Mouse (Mus musculus) neural tube, embryonic 13.5 days (tissue): ENCODE results near the gene Gnat2. TPM values are rescaled to one million over a fixed set of nuclear protein-coding genes. Genes with fewer than 3 reads are reported as not detected.

Experiments
- ATAC-seq: fragments of 200-750 bp; cut with Nextera tagmentation; 2 replicates; pipeline ENCODE4 v1.8.0; 2017; ENCODE audit warnings: low read depth, mild to moderate bottlenecking, moderate TSS enrichment, moderate library complexity
- H3K27ac ChIP-seq: fragments of 300-500 bp; sonication (generic); replicated peaks from 2 replicates; pipeline ENCODE4 v1.5.1; 2015; ENCODE audit warnings: moderate library complexity, mild to moderate bottlenecking, inconsistent platforms
- H3K27me3 ChIP-seq: fragments of 300-500 bp; sonication (generic); 2 replicates; pipeline ENCODE4 v1.6.1; 2015; ENCODE audit warnings: mild to moderate bottlenecking, inconsistent platforms
- H3K36me3 ChIP-seq: fragments of 300-500 bp; sonication (generic); 2 replicates; pipeline ENCODE4 v1.6.1; 2015; ENCODE audit warnings: mild to moderate bottlenecking, inconsistent platforms
- H3K4me1 ChIP-seq: fragments of 300-500 bp; sonication (generic); replicated peaks from 2 replicates; pipeline ENCODE4 v1.6.1; 2015; ENCODE audit warnings: inconsistent platforms
- H3K4me2 ChIP-seq: fragments of 300-500 bp; sonication (generic); 2 replicates; pipeline ENCODE4 v1.6.1; 2015; ENCODE audit warnings: inconsistent platforms, mild to moderate bottlenecking, moderate library complexity
- H3K4me3 ChIP-seq: fragments of 300-500 bp; sonication (generic); 2 replicates; pipeline ENCODE4 v1.5.1; 2015; ENCODE audit warnings: mild to moderate bottlenecking, inconsistent platforms
- H3K9ac ChIP-seq: fragments of 300-500 bp; sonication (generic); 2 replicates; pipeline ENCODE4 v1.6.1; 2015; ENCODE audit warnings: moderate library complexity, mild to moderate bottlenecking, inconsistent platforms
- H3K9me3 ChIP-seq: fragments of 300-500 bp; sonication (generic); 2 replicates; pipeline ENCODE4 v1.6.1; 2016; ENCODE audit warnings: inconsistent platforms
- WGBS: fragments of 180-500 bp; shearing (Covaris S2); methylation state at CpG from one replicate; pipeline ENCODE4 v1.1.7; 2015; 5-methylcytosine and 5-hydroxymethylcytosine counted together
- polyA plus RNA-seq: library from polyadenylated mRNA; unstranded; fragments of >200 nt; fragmentation: Nextera tagmentation; extraction: Ambion mirVana; gene quantifications from 2 replicates; pipeline ENCODE4 v1.2.1, GENCODE M21; 2015

Gene Gnat2
- polyA plus RNA-seq, 1 experiment from 2014 or later = 0.08 TPM

DNA sequence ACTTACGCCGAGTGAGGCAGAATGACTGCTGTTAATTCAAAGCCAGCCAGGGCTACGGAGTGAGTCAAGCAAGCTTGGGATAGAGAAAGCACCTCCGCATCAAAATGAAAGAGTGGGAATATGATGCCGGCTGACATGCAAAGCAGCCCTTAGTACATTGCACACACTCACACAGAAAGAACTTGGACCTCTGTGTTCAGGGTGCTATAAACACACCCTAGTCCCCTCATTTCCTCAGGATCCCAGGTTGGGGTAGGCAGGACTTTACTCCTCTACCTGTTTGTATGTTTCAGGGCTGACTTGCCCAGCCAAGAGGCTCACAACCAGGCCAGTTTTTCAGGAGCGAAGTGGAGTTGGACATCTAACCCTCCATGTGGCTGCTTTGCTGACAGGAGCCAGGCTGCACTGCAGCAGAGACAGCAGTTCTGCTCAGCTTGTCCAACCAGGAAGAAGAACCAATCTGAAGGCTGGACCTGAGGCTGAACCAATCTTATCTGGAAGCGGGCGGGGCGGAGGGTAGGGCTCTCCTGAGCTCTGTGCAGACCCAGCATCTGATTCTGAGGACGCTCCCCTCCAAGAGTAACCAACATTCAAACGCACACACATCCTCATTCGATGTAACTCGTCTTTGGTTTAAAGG, 23.2 kb upstream of the Gnat2 start:
- no peak overlapping the region for H3K4me2 ChIP-seq
- ATAC-seq = no peak
- peaks cover 15% of the 10 kb centered on the region for H3K4me1 ChIP-seq
- H3K36me3 ChIP-seq = peaks cover 8% of the 10 kb centered on the region
- H3K27ac ChIP-seq = no peak overlapping the region
- no peak overlapping the region for H3K9ac ChIP-seq
- no peaks in the 10 kb centered on the region for H3K9me3 ChIP-seq
- no peak overlapping the region for H3K4me3 ChIP-seq
- H3K27me3 ChIP-seq = no peaks in the 10 kb centered on the region
- 76% methylated on average over 13 of the region's 13 CpGs for WGBS

DNA sequence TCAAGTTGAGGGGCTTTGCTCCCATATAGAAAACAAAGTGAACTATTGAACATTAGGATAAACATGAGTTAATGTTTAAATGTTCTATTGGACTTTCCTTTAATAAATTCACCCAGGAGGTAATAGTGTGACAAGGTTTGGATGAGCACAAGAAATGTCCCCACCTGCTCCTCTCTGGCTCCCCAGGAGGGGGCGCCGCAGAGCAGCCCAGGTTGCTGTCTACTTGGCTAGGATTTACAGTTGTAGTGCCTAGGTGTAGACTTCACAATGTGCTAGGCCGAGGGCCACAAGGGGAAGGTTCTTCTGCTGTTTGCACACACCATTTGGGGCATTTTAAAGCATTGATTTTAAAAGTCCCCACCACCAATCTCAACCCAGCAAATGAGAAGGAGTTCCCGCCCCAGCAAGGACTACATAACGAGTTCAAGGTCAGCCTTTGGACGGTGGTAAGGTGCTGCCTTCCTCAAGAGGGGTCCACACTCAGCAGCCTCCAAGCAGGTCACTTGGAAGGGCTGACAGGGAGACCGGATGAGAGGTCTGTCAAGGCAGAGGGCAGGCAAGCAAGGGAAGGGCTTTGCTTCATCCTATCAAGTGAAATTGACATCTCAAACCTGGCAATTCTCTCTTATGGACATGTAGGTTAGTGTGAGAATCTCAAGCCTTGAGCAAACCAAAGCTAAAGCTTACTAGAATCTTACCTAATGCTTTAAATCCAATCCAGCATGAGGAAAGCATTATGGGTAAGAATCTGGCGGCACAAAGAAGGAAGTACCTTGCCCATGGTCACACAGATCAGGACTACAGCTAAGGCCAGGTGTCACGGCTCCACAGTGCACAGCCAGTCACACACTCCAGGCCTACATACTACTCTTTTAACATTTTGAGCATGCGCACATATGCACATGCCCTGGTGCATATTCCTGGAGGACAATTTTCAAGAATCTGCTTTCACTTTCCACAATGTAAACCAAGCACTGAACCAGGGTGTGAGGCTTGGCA, 22.0 kb upstream of the Gnat2 start:
- Histone ChIP-seq H3K4me3 (no peak overlapping the region), H3K9ac (no peak overlapping the region), H3K4me1 (peaks cover 15% of the 10 kb centered on the region), H3K36me3 (peaks cover 21% of the 10 kb centered on the region), H3K9me3 (no peaks in the 10 kb centered on the region), H3K4me2 (no peak overlapping the region), H3K27ac (no peak overlapping the region), H3K27me3 (no peaks in the 10 kb centered on the region)
- ATAC-seq = no peak
- 68% methylated on average over 10 of the region's 10 CpGs for WGBS

DNA sequence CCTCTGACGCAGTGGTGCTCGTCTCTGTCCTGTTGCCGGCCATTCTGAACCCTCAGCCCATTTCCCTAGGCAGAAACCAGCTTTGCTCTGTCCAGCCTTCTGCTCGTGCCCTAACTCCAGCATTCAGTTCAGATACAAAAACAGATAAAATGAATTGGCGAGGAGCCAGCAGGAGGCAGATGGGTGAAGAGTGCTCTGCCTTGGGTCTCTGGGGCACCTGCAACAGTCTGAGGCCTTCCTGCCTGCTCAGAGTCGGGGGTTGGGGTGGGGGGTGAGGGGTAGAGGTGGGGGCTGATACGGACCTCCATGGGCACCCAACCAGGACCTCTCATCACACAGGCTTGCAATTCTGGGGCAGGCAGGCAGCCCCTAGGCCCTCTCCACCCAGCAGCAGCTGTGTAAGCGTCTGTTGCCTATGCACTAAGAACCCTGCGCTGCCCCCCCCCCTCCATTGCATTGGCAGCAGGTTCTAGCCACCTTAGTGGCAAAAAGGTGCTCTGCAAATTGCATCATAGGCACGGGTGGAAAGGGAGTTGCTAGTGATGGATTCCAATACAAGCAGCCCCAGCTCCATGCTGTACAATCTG, 19.5 kb upstream of the Gnat2 start:
- ATAC-seq = peak; percentile 65
- peak overlapping the region; percentile 47; the same call in 1 of the 2 replicates for H3K9ac ChIP-seq
- H3K4me1 ChIP-seq = peaks cover 15% of the 10 kb centered on the region
- H3K4me3 ChIP-seq = no peak overlapping the region
- WGBS = 65% methylated on average over 10 of the region's 10 CpGs
- H3K36me3 ChIP-seq = peaks cover 44% of the 10 kb centered on the region
- H3K27me3 ChIP-seq = no peaks in the 10 kb centered on the region
- peak overlapping the region; percentile 38; the same call in 1 of the 2 replicates for H3K27ac ChIP-seq
- H3K9me3 ChIP-seq = no peaks in the 10 kb centered on the region
- no peak overlapping the region for H3K4me2 ChIP-seq

DNA sequence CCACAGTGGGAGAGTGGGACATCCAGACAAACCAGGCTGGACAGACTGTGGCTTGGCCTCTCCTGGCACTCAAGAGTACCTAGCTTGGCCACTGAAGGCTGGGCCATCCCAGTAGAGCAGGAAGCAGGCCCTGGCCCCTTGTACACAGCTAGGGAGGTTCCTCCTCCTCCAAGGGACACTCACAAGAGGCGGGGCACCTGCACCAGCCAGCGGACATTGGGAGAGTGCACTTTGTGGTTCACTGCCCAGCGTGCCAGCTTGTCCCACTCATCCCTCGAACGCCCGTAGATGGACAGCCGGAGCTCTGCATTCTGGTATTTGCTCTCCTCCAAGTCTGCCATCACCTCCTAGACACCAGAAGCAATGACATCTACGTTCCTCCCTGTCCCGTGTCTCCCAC, 15.8 kb upstream of the Gnat2 start:
- no peak for ATAC-seq
- Histone ChIP-seq H3K36me3 (peaks cover 68% of the 10 kb centered on the region), H3K9ac (no peak overlapping the region), H3K27ac (no peak overlapping the region), H3K4me2 (no peak overlapping the region), H3K4me3 (no peak overlapping the region), H3K27me3 (no peaks in the 10 kb centered on the region), H3K9me3 (no peaks in the 10 kb centered on the region), H3K4me1 (peaks cover 21% of the 10 kb centered on the region)
- 94% methylated on average over 9 of the region's 9 CpGs for WGBS

DNA sequence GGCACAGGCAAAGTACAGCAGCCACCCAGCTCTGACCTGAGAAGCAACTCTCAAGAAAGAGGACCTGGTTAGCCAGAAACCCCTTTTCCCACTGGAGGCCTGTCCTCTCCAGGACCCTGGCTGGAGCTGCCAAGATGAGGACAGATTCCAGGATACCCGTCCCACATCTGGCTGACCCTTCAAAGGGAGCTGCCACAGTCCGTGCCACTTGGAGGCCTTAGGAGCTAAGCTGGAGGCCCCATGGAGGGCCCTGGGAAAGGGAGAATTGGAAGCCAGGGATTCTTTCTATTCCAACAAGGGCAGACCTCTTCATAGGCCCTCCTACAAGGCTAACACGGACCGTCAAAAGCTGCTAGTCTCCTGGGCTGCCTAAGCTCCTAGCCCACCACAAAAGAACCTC, 10.9 kb upstream of the Gnat2 start:
- Histone ChIP-seq H3K27me3 (no peaks in the 10 kb centered on the region), H3K36me3 (peaks cover 36% of the 10 kb centered on the region), H3K4me2 (peak overlapping the region; percentile 30; the same call in 1 of the 2 replicates), H3K9ac (0 out of 2 replicates have a peak overlapping the region, but pooled peaks have one; percentile 49), H3K4me3 (no peak overlapping the region), H3K4me1 (peaks cover 54% of the 10 kb centered on the region), H3K9me3 (no peaks in the 10 kb centered on the region), H3K27ac (no peak overlapping the region)
- no peak for ATAC-seq
- 68% methylated on average over 4 of the region's 4 CpGs for WGBS

DNA sequence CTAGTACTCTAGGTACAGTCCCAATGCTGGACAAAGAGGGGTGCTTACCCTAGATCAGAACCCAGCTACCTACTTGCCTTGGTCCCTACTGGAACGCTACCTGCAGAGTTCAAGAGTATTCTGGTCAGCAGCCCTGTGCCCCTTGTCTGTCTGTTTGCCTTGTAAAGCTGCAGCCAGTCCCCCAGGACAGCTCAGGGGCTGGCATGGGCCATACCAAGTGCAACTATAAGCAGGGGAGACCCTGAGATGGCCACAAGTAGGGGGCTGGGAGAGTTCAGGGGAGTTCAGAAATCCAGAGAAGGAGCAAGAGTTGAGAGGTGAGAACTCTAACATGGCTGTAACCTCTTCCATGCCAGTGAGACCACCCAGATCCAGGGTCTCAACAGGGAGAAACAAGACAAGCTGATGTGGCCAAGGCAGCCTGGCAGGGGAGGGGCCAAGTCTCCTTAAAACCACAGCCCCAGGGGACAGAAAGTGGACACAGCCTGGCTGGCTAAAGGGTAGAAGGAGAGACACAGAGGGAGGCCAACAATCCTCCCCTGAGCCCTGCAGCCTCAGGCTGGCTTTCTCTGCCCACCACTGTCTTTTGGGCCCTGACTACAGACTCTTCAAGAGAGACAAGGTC, 10.2 kb upstream of the Gnat2 start:
- Histone ChIP-seq H3K4me2 (peak overlapping the region; percentile 30), H3K9ac (0 out of 2 replicates have a peak overlapping the region, but pooled peaks have one; percentile 49), H3K27ac (no peak overlapping the region), H3K36me3 (peaks cover 29% of the 10 kb centered on the region), H3K4me3 (no peak overlapping the region), H3K9me3 (no peaks in the 10 kb centered on the region), H3K4me1 (peaks cover 57% of the 10 kb centered on the region), H3K27me3 (no peaks in the 10 kb centered on the region)
- ATAC-seq = no peak
- 82% methylated on average over 1 of the region's 1 CpGs for WGBS

DNA sequence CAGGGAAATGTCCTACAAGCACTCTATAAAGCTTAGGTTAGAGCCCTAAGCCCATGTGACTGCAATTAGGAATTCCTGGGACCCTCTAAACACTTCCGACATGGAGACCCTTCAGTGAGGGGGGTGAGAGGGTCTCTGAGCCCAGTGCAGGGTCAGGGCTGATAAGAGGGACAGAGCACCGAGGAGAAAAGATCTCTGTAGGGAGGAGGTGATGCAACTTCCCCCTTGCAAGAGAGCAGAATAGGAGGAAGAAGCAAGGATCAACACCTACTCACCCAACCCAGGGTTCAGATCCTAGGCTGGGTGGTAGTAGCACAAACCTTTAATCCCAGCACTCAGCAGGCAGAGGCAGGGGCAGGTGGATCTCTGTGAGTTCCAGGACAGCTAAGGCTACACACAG, 9.4 kb upstream of the Gnat2 start:
- Histone ChIP-seq H3K36me3 (peaks cover 23% of the 10 kb centered on the region), H3K27me3 (no peaks in the 10 kb centered on the region), H3K9ac (no peak overlapping the region), H3K4me2 (0 out of 2 replicates have a peak overlapping the region, but pooled peaks have one; percentile 30), H3K9me3 (no peaks in the 10 kb centered on the region), H3K4me3 (no peak overlapping the region), H3K4me1 (peaks cover 57% of the 10 kb centered on the region), H3K27ac (no peak overlapping the region)
- 76% methylated on average over 2 of the region's 2 CpGs for WGBS
- ATAC-seq = no peak

- peak overlapping the region; percentile 84; the same call in 1 of the 2 replicates for H3K9ac ChIP-seq
Observed at GRCm38 (mm10) chr3:108083904-108084407, 8.6 kb upstream of the Gnat2 start.

DNA sequence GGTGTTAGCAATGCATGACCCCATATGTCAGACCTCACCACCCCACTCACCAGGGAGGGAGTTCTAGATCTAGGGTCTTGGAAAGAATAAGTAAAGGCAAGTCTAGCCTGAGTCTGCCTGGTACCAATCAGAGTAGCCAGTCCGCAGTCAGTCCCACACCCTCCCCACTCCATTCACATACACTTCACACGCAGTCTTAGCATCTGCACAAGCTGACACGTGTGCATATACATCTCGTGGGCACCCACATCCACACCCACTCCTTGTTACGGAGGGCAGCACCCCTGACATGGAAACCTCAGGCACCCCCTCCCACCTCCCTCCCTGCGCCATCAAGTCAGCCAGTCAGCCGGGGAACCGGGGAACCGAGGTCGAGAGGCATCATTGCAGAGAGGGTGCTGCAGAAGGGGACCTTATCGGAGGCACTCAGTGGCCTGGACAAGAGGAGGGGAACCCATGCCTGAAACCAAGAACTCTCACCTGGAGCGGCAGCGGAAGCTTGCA, 7.8 kb upstream of the Gnat2 start:
- H3K36me3 ChIP-seq = peaks cover 9% of the 10 kb centered on the region; the same call in 1 of the 2 replicates
- peak overlapping the region; percentile 99 for H3K4me2 ChIP-seq
- H3K27me3 ChIP-seq = no peaks in the 10 kb centered on the region
- H3K9me3 ChIP-seq = no peaks in the 10 kb centered on the region
- peak overlapping the region; percentile 87 for H3K27ac ChIP-seq
- WGBS = 15% methylated on average over 13 of the region's 13 CpGs
- ATAC-seq = peak; percentile 60
- H3K4me1 ChIP-seq = peaks cover 67% of the 10 kb centered on the region
- H3K4me3 ChIP-seq = peak overlapping the region; percentile 51
- H3K9ac ChIP-seq = peak overlapping the region; percentile 84

More at GRCm38 (mm10) chr3:108083904-108084407, 8.6 kb upstream of the Gnat2 start:
- peak overlapping the region; percentile 99 for H3K4me2 ChIP-seq
- no peaks in the 10 kb centered on the region for H3K27me3 ChIP-seq
- H3K36me3 ChIP-seq = peaks cover 17% of the 10 kb centered on the region
- WGBS = 76% methylated on average over 4 of the region's 4 CpGs
- H3K4me1 ChIP-seq = peaks cover 62% of the 10 kb centered on the region
- ATAC-seq = no peak
- no peaks in the 10 kb centered on the region for H3K9me3 ChIP-seq
- H3K4me3 ChIP-seq = peak overlapping the region; percentile 51
- H3K27ac ChIP-seq = no peak overlapping the region

GRCm38 (mm10) chr3:108085281-108085720, 7.3 kb upstream of the Gnat2 start:
- H3K9ac ChIP-seq = peak overlapping the region; percentile 84

More at GRCm38 (mm10) chr3:108085281-108085720, 7.3 kb upstream of the Gnat2 start:
- WGBS = under 1% methylated on average over 14 of the region's 14 CpGs
- Histone ChIP-seq H3K4me3 (peak overlapping the region; percentile 51), H3K4me1 (peaks cover 67% of the 10 kb centered on the region), H3K9me3 (no peaks in the 10 kb centered on the region), H3K36me3 (0 out of 2 replicates have a peak, but pooled peaks cover 4% of the 10 kb centered on the region), H3K27ac (peak overlapping the region; percentile 87), H3K27me3 (no peaks in the 10 kb centered on the region), H3K4me2 (peak overlapping the region; percentile 99)
- ATAC-seq = peak; percentile 86
